Mouse (Mus musculus): ENCODE results near the gene Hist1h2ah.
"Not testable (repeated sequence)": the region's sequence is repeated elsewhere in the genome, so short reads cannot be mapped to it uniquely, and the experiment has no call there.

- not testable (repeated sequence) for TF ChIP-seq POLR2A (IDR thresholded peaks at IDR 0.05; ENCODE audit: low read depth, low read length); CTCF (conservative IDR thresholded peaks at IDR 0.05; ENCODE audit: insufficient read depth, insufficient read length, low read depth, low read length)
Observed at GRCm38 (mm10) chr13:22084140-22084539, 48.8 kb upstream of the Hist1h2ah start, which contains the start of gene Vmn1r188.

Data from kidney, adult 2 months (tissue).